ENCODE assay signal across 8 mouse cellular contexts in the genomic region with DNA sequence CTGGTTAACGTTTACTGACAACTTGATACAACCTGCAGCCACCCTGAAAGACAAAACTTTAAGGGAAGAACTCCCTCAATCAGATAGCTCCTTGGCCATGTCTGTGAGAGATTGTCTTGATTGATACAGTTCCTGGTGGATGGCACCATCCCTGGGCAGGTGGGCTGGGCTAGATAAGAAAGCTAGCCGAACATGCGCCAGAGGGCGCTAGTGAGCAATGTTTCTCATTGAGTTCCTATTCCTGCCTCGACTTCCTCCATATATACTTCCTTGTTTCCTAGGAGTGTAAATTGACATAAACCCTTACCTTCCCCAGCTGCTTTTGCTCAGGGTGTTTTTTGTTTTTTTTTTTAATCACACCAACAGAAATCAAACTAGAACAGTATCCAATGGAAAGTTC. TPM values are rescaled to one million over a fixed set of nuclear protein-coding genes. Genes with fewer than 3 reads are reported as not detected.
DNase-seq lines count a peak whose midpoint lies in the region; ATAC-seq and TF ChIP-seq lines count a peak whose summit lies in the region.

No protein-coding gene starts in this region.

- no peaks in the 10 kb centered on the region for H3K36me3 ChIP-seq in heart, embryonic 12.5 days
- H3K36me3 ChIP-seq in embryonic facial prominence, embryonic 11.5 days (replicated peaks; ENCODE audit: control insufficient read depth, insufficient read depth, low read depth, low read length): no peaks in the 10 kb centered on the region
- H3K36me3 ChIP-seq in limb, embryonic 10.5 days: no peaks in the 10 kb centered on the region
- no peaks in the 10 kb centered on the region for H3K36me3 ChIP-seq in small intestine, adult 2 months (ENCODE audit: control insufficient read depth, insufficient read depth, low read length)

- no peak for ATAC-seq in heart, embryonic 12.5 days (ENCODE audit: insufficient number of reproducible peaks, low FRiP score)
- ATAC-seq in Patski: no peak
- ATAC-seq in embryonic facial prominence, embryonic 11.5 days (replicated peaks; ENCODE audit: insufficient number of reproducible peaks, low FRiP score, low TSS enrichment, low read depth): no peak

- WGBS in heart, embryonic 12.5 days: 32% methylated on average over 5 of the region's 5 CpGs
- 41% methylated on average over 5 of the region's 5 CpGs for WGBS in embryonic facial prominence, embryonic 11.5 days
- WGBS in limb, embryonic 10.5 days: 37% methylated on average over 5 of the region's 5 CpGs
- WGBS in small intestine, adult 2 months: 38% methylated on average over 5 of the region's 5 CpGs

- H3K4me3 ChIP-seq in heart, embryonic 12.5 days: no peak overlapping the region
- no peak overlapping the region for H3K4me3 ChIP-seq in embryonic facial prominence, embryonic 11.5 days (ENCODE audit: low read depth, low read length)
- no peak overlapping the region for H3K4me3 ChIP-seq in limb, embryonic 10.5 days
- H3K4me3 ChIP-seq in small intestine, adult 2 months (ENCODE audit: low read depth, low read length): no peak overlapping the region

- no peak overlapping the region for H3K4me2 ChIP-seq in heart, embryonic 12.5 days
- H3K4me2 ChIP-seq in embryonic facial prominence, embryonic 11.5 days (ENCODE audit: low read depth, low read length): no peak overlapping the region

- peak; percentile 85 for TF ChIP-seq CTCF in Patski (IDR thresholded peaks at IDR 0.05)
- TF ChIP-seq CTCF in small intestine, adult 2 months (IDR thresholded peaks at IDR 0.05; ENCODE audit: extremely low read depth, insufficient read length, insufficient replicate concordance, low read depth, low read length): peak; percentile 82; the same call in 1 of the 2 replicates

- H3K27me3 ChIP-seq in heart, embryonic 12.5 days (replicated peaks): no peaks in the 10 kb centered on the region
- no peaks in the 10 kb centered on the region for H3K27me3 ChIP-seq in Patski
- H3K27me3 ChIP-seq in embryonic facial prominence, embryonic 11.5 days (ENCODE audit: control insufficient read depth, insufficient read depth, low read length): no peaks in the 10 kb centered on the region
- H3K27me3 ChIP-seq in limb, embryonic 10.5 days (ENCODE audit: low read depth, poor library complexity, severe bottlenecking): no peaks in the 10 kb centered on the region
- no peaks in the 10 kb centered on the region for H3K27me3 ChIP-seq in small intestine, adult 2 months (ENCODE audit: control insufficient read depth, insufficient read depth, low read length)

- in situ Hi-C loops in Patski (cut with MboI; ENCODE audit: low pct_unique_long_range_greater_than_20kb): no loop called here

- peak; percentile 76 for DNase-seq in heart, adult 11 months
- DNase-seq in 416B (ENCODE audit: low read depth): peak; percentile 75
- DNase-seq in Patski (ENCODE audit: low read depth, low spot score): no peak
- DNase-seq in embryonic facial prominence, embryonic 11.5 days (ENCODE audit: low spot score): peak; percentile 61
- peak; percentile 49 for DNase-seq in limb, embryonic 10.5 days (ENCODE audit: low spot score)
- DNase-seq in MN1 (ENCODE audit: low spot score): no peak

- no peaks in the 10 kb centered on the region for H3K9me3 ChIP-seq in heart, embryonic 12.5 days (replicated peaks)
- no peaks in the 10 kb centered on the region for H3K9me3 ChIP-seq in embryonic facial prominence, embryonic 11.5 days (replicated peaks; ENCODE audit: control insufficient read depth, low read length)
- no peaks in the 10 kb centered on the region for H3K9me3 ChIP-seq in limb, embryonic 10.5 days (replicated peaks)

- no peak overlapping the region for H3K27ac ChIP-seq in heart, embryonic 12.5 days (ENCODE audit: poor library complexity, severe bottlenecking)
- H3K27ac ChIP-seq in embryonic facial prominence, embryonic 11.5 days (replicated peaks; ENCODE audit: low read depth, low read length): no peak overlapping the region
- H3K27ac ChIP-seq in limb, embryonic 10.5 days: no peak overlapping the region
- H3K27ac ChIP-seq in small intestine, adult 2 months (ENCODE audit: insufficient read depth, low read depth, low read length): no peak overlapping the region

- CTCF ChIA-PET in Patski (lab: Charles Lee): interaction anchor here (1.1 to 3.8 kb wide), 5 partner anchors 11 to 23 kb away, joined by 3 to 22 read pairs (median 4); partner anchors contain the start of gene Lclat1

- no peaks in the 10 kb centered on the region for H3K4me1 ChIP-seq in heart, embryonic 12.5 days (replicated peaks)
- no peaks in the 10 kb centered on the region for H3K4me1 ChIP-seq in embryonic facial prominence, embryonic 11.5 days (ENCODE audit: control insufficient read depth, insufficient read depth, low read length)
- no peaks in the 10 kb centered on the region for H3K4me1 ChIP-seq in limb, embryonic 10.5 days
- peaks cover 2% of the 10 kb centered on the region; the same call in 1 of the 2 replicates for H3K4me1 ChIP-seq in small intestine, adult 2 months (ENCODE audit: control insufficient read depth, insufficient read depth, insufficient read length, low read length)

- no peak for TF ChIP-seq POLR2A in small intestine, adult 2 months (IDR thresholded peaks at IDR 0.05; ENCODE audit: low read depth, low read length)

- H3K9ac ChIP-seq in heart, embryonic 12.5 days: no peak overlapping the region
- no peak overlapping the region for H3K9ac ChIP-seq in embryonic facial prominence, embryonic 11.5 days (replicated peaks; ENCODE audit: low read length)

- POLR2A ChIA-PET in Patski (lab: Charles Lee): interaction anchor here (0.7 to 1.1 kb wide), 2 partner anchors 148 to 178 kb away, joined by 5 read pairs; partner anchors contain the start of gene Lbh

RNA-seq across cellular contexts. Expression of gene Lclat1, which starts 11.3 kb away (rescaled TPM):
- 47.0 and 51.3 TPM in 2 replicates for polyA plus RNA-seq in heart, embryonic 12.5 days (2016; fragmentation: Nextera tagmentation; extraction: Ambion mirVana)
- 22.5 TPM for polyA plus RNA-seq in Patski (2021)
- polyA plus RNA-seq in embryonic facial prominence, embryonic 11.5 days (2014; fragmentation: Nextera tagmentation; extraction: Ambion mirVana): 18.6 and 19.3 TPM in 2 replicates
- polyA plus RNA-seq in limb, embryonic 10.5 days (2016; fragmentation: Nextera tagmentation; extraction: Ambion mirVana): 12.1 and 12.4 TPM in 2 replicates
- 3.0 and 7.1 TPM in 2 replicates for polyA plus RNA-seq in small intestine, adult 2 months (2012; rRNA removed)

Comparison
In these comparisons a context has a peak if more than half of its experiments do, and no peak if none do; other contexts are left out.
1. DNase-seq: peak in heart, adult 11 months (single experiment), 416B (single experiment), embryonic facial prominence, embryonic 11.5 days (single experiment) and limb, embryonic 10.5 days (single experiment); none in Patski (single experiment) and MN1 (single experiment).